Mouse (Mus musculus) cerebellum, adult 2 months (tissue): ENCODE measurements at regions not wholly inside any gene's neighbourhood (a gene's known extent, or its start where the extent isn't known, plus 50 kb on each side); places are given as distances from the start of the nearest gene placed in this dataset.

ENCODE experiments used
- CTCF ChIP-seq: fragments of 200-500 bp; IDR thresholded peaks from 2 replicates; pipeline ENCODE4 v1.5.1; 2011; ENCODE audit warnings: low read depth, mild to moderate bottlenecking, control low read depth, low read length, moderate library complexity, borderline replicate concordance; ENCODE audit not compliant: insufficient read depth
- POLR2A ChIP-seq: fragments of 200-500 bp; IDR thresholded peaks from 2 replicates; pipeline ENCODE4 v1.6.1; 2011; ENCODE audit warnings: low read length, control low read depth, borderline replicate concordance; ENCODE audit not compliant: insufficient read depth

- TF ChIP-seq CTCF (no peak), POLR2A (no peak)
Observed at GRCm38 (mm10) chr2:92733403-92733802, 133.9 kb downstream of the Chst1 start.
